Mouse (Mus musculus): Measurements from ENCODE around the gene Sp100. TPM values are rescaled to one million over a fixed set of nuclear protein-coding genes. Genes with fewer than 3 reads are reported as not detected.

Gene Sp100
- polyA plus RNA-seq, 1 experiment, result not detected

DNA sequence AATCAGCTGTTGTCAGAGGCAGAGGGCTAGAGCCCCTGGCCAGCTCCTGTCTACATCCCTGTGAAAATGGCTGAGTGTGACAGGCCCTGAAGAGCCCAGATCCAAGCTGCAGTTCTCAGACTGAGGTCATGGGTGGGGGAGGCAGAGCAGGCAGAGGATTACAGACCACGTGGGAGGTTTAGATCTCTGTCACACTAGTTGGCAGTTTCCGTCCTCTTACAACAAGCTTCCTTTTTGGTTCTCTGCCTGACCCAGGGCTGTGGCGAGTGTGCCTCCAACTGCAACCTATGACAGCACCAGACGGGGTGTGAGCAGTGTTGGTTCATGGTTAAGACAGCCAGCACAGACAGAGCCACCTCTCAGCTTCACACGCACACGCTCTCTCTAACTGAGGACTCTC is 101.7 kb downstream of the Sp100 start:
- Histone ChIP-seq H3K4me1 (ENCODE audit: control insufficient read depth, insufficient read depth, low read length) (no peaks in the 10 kb centered on the region), H3K27me3 (ENCODE audit: control insufficient read depth, insufficient read depth, low read length, poor library complexity, severe bottlenecking) (no peaks in the 10 kb centered on the region), H3K9me3 (replicated peaks; ENCODE audit: control insufficient read depth, insufficient read depth, low read length, poor library complexity, severe bottlenecking) (no peaks in the 10 kb centered on the region), H3K9ac (ENCODE audit: low read depth, poor library complexity, severe bottlenecking) (no peak overlapping the region), H3K36me3 (ENCODE audit: control insufficient read depth, insufficient read depth, low read length, poor library complexity, severe bottlenecking) (no peaks in the 10 kb centered on the region), H3K27ac (ENCODE audit: insufficient read depth, low read length) (no peak overlapping the region), H3K4me3 (ENCODE audit: low read depth, low read length) (no peak overlapping the region)
- no peak for TF ChIP-seq CTCF (IDR thresholded peaks at IDR 0.05; ENCODE audit: low read depth, low read length)
- TF ChIP-seq POLR2A (IDR thresholded peaks at IDR 0.05; ENCODE audit: insufficient read depth, low read length), result no peak
- TF ChIP-seq EP300 (IDR thresholded peaks at IDR 0.05; ENCODE audit: insufficient read depth, low read depth, low read length), result no peak

GRCm38 (mm10) chr1:85751932-85752680 is 102.3 kb downstream of the Sp100 start:
- Histone ChIP-seq H3K27me3 (ENCODE audit: control insufficient read depth, insufficient read depth, low read length, poor library complexity, severe bottlenecking) (no peaks in the 10 kb centered on the region), H3K4me3 (ENCODE audit: low read depth, low read length) (no peak overlapping the region), H3K4me1 (ENCODE audit: control insufficient read depth, insufficient read depth, low read length) (no peaks in the 10 kb centered on the region), H3K27ac (ENCODE audit: insufficient read depth, low read length) (no peak overlapping the region), H3K9me3 (replicated peaks; ENCODE audit: control insufficient read depth, insufficient read depth, low read length, poor library complexity, severe bottlenecking) (no peaks in the 10 kb centered on the region), H3K9ac (ENCODE audit: low read depth, poor library complexity, severe bottlenecking) (no peak overlapping the region), H3K36me3 (ENCODE audit: control insufficient read depth, insufficient read depth, low read length, poor library complexity, severe bottlenecking) (no peaks in the 10 kb centered on the region)
- no peak for TF ChIP-seq POLR2A (IDR thresholded peaks at IDR 0.05; ENCODE audit: insufficient read depth, low read length)
- no peak for TF ChIP-seq EP300 (IDR thresholded peaks at IDR 0.05; ENCODE audit: insufficient read depth, low read depth, low read length)
- TF ChIP-seq CTCF (IDR thresholded peaks at IDR 0.05; ENCODE audit: low read depth, low read length), result no peak

GRCm38 (mm10) chr1:85757531-85758230 is 107.9 kb downstream of the Sp100 start:
- TF ChIP-seq EP300 (IDR thresholded peaks at IDR 0.05; ENCODE audit: insufficient read depth, low read depth, low read length), result no peak
- no peak for TF ChIP-seq POLR2A (IDR thresholded peaks at IDR 0.05; ENCODE audit: insufficient read depth, low read length)
- Histone ChIP-seq H3K9ac (ENCODE audit: low read depth, poor library complexity, severe bottlenecking) (no peak overlapping the region), H3K36me3 (ENCODE audit: control insufficient read depth, insufficient read depth, low read length, poor library complexity, severe bottlenecking) (no peaks in the 10 kb centered on the region), H3K27ac (ENCODE audit: insufficient read depth, low read length) (no peak overlapping the region), H3K4me3 (ENCODE audit: low read depth, low read length) (no peak overlapping the region), H3K9me3 (replicated peaks; ENCODE audit: control insufficient read depth, insufficient read depth, low read length, poor library complexity, severe bottlenecking) (no peaks in the 10 kb centered on the region), H3K4me1 (ENCODE audit: control insufficient read depth, insufficient read depth, low read length) (no peaks in the 10 kb centered on the region), H3K27me3 (ENCODE audit: control insufficient read depth, insufficient read depth, low read length, poor library complexity, severe bottlenecking) (no peaks in the 10 kb centered on the region)

DNA sequence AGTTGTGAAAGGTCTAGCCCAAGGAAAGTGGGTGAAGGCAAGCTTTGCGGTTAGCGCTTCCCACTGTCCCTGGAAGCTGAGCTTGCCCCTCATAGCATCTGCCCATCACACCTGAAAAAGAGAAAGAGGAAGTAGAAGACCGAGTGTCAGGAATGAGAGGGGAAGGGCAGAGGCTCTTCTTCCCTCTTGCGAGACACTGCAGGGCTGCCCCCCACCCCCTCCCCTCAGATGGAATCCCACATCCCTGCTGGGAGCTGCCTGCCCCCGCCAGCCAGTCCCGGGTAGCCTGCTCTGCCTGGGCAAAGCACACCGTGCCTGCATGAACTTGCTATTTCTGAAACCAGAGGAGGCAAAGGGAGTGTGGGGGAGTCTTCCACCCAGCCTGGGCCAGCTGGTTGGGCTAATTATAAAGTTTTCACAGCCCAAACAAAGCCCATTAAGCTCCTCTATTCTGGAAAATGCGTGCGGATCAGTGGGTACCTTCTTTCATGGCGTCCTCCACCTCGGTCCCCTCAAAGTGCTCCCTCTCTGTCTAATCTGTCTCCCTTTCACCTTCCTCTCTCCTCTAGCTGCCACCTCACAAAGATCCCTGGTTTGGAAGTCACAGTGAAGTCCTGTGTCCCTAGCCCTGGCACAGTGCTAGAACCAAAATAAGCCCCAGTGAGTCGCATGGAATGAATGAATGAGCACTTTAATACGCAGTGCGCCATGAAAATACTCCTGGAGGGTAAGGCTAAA is 108.6 kb downstream of the Sp100 start:
- TF ChIP-seq EP300 (IDR thresholded peaks at IDR 0.05; ENCODE audit: insufficient read depth, low read depth, low read length), result no peak
- TF ChIP-seq CTCF (IDR thresholded peaks at IDR 0.05; ENCODE audit: low read depth, low read length), result no peak
- no peak for TF ChIP-seq POLR2A (IDR thresholded peaks at IDR 0.05; ENCODE audit: insufficient read depth, low read length)
- no peak overlapping the region for H3K27ac ChIP-seq (ENCODE audit: insufficient read depth, low read length)
- no peaks in the 10 kb centered on the region for H3K27me3 ChIP-seq (ENCODE audit: control insufficient read depth, insufficient read depth, low read length, poor library complexity, severe bottlenecking)
- no peak overlapping the region for H3K9ac ChIP-seq (ENCODE audit: low read depth, poor library complexity, severe bottlenecking)
- H3K9me3 ChIP-seq (replicated peaks; ENCODE audit: control insufficient read depth, insufficient read depth, low read length, poor library complexity, severe bottlenecking), result no peaks in the 10 kb centered on the region
- H3K4me1 ChIP-seq (ENCODE audit: control insufficient read depth, insufficient read depth, low read length), result no peaks in the 10 kb centered on the region
- no peak overlapping the region for H3K4me3 ChIP-seq (ENCODE audit: low read depth, low read length)
- H3K36me3 ChIP-seq (ENCODE audit: control insufficient read depth, insufficient read depth, low read length, poor library complexity, severe bottlenecking), result no peaks in the 10 kb centered on the region

GRCm38 (mm10) chr1:85758969-85759293 is 109.1 kb downstream of the Sp100 start:
- TF ChIP-seq CTCF (IDR thresholded peaks at IDR 0.05; ENCODE audit: low read depth, low read length), result no peak
- TF ChIP-seq POLR2A (IDR thresholded peaks at IDR 0.05; ENCODE audit: insufficient read depth, low read length), result no peak
- no peak for TF ChIP-seq EP300 (IDR thresholded peaks at IDR 0.05; ENCODE audit: insufficient read depth, low read depth, low read length)
- no peaks in the 10 kb centered on the region for H3K4me1 ChIP-seq (ENCODE audit: control insufficient read depth, insufficient read depth, low read length)
- no peaks in the 10 kb centered on the region for H3K36me3 ChIP-seq (ENCODE audit: control insufficient read depth, insufficient read depth, low read length, poor library complexity, severe bottlenecking)
- no peaks in the 10 kb centered on the region for H3K9me3 ChIP-seq (replicated peaks; ENCODE audit: control insufficient read depth, insufficient read depth, low read length, poor library complexity, severe bottlenecking)
- H3K27ac ChIP-seq (ENCODE audit: insufficient read depth, low read length), result no peak overlapping the region
- no peak overlapping the region for H3K4me3 ChIP-seq (ENCODE audit: low read depth, low read length)
- no peaks in the 10 kb centered on the region for H3K27me3 ChIP-seq (ENCODE audit: control insufficient read depth, insufficient read depth, low read length, poor library complexity, severe bottlenecking)
- H3K9ac ChIP-seq (ENCODE audit: low read depth, poor library complexity, severe bottlenecking), result no peak overlapping the region

Other genes with a start within 250 kb of the Sp100 start
- gene G530012D18Rik, start 74.3 kb upstream of the Sp100 start, polyA plus RNA-seq (2011; ENCODE audit: insufficient read depth, insufficient read length, low read depth, missing spikeins), result not detected in 2 replicates
- 1.8 and 2.6 TPM in 2 replicates for gene Sp110, start 51.2 kb upstream of the Sp100 start, polyA plus RNA-seq (2011; ENCODE audit: insufficient read depth, insufficient read length, low read depth, missing spikeins)
- 5.9 and 7.1 TPM in 2 replicates for gene Sp140, start 49.6 kb upstream of the Sp100 start, polyA plus RNA-seq (2011; ENCODE audit: insufficient read depth, insufficient read length, low read depth, missing spikeins)
- 0.44 and 1.1 TPM in 2 replicates for gene A630001G21Rik, start 128.7 kb downstream of the Sp100 start, polyA plus RNA-seq (2011; ENCODE audit: insufficient read depth, insufficient read length, low read depth, missing spikeins)
- gene Cab39, start 143.5 kb downstream of the Sp100 start, polyA plus RNA-seq (2011; ENCODE audit: insufficient read depth, insufficient read length, low read depth, missing spikeins), result 73.9 and 75.2 TPM in 2 replicates
- gene Itm2c, start 244.3 kb downstream of the Sp100 start, polyA plus RNA-seq (2011; ENCODE audit: insufficient read depth, insufficient read length, low read depth, missing spikeins), result 51.2 and 57.5 TPM in 2 replicates